Mouse (Mus musculus) ES-E14 (cell line): ENCODE measurements around the gene Cars.

Experiments
- CHD2 ChIP-seq: IDR thresholded peaks from 2 replicates; pipeline ENCODE4 v1.6.1; 2014; ENCODE audit warnings: mild to moderate bottlenecking, low read depth, low read length, inconsistent platforms
- HCFC1 ChIP-seq: IDR thresholded peaks from 2 replicates; pipeline ENCODE4 v1.6.1; 2012; ENCODE audit warnings: low read length, inconsistent platforms, borderline replicate concordance; ENCODE audit not compliant: insufficient read depth
- MAFK ChIP-seq: IDR thresholded peaks from 2 replicates; pipeline ENCODE4 v1.6.1; 2014; ENCODE audit warnings: mild to moderate bottlenecking, low read depth, low read length, inconsistent platforms; ENCODE audit not compliant: insufficient read depth
- ZC3H11A ChIP-seq: IDR thresholded peaks from 2 replicates; pipeline ENCODE4 v1.6.1; 2012; ENCODE audit warnings: low read depth, mild to moderate bottlenecking, inconsistent platforms, low read length, borderline replicate concordance
- ZNF384 ChIP-seq: IDR thresholded peaks from 2 replicates; pipeline ENCODE4 v1.6.1; 2012; ENCODE audit warnings: low read depth, low read length, inconsistent platforms

DNA sequence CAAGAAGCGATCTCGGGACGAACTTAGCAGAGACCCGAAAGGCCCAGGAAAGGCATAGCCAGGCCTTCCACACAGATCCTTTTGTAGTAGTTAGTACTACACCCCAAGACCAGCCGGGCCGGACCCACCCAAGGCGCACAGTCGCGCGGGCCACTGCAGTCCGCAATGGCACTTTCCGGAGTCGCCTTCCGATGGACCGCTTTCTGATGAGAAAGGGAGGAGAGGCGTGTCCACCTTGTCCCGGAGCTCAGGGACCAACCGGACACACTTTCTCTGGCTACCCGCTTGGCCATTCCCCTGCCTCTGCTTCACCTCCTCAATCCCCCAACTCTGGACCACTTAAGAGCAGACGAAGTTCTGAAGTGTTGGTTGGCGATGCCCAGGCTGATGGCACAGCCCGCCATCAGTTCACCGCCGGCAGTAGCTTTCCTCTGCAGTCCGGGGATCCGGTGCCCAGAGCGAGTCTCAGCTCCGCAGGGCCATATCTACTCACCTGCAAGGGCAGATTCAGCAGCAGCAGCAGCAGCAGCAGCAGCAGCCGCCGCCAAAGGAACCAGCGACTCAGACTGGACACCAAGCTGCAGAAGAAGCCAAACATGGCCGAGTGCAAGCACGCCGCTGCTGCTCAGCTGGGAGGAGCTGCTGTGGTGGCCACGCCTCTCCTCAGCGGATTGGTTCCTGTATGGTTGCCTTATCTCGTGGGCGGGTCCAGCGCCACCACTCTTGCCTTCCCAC lies 49.3 kb upstream of the Cars start, which contains the start of gene Tnfrsf22:
- TF ChIP-seq MAFK, result no peak
- no peak for TF ChIP-seq ZNF384
- TF ChIP-seq HCFC1, result no peak
- TF ChIP-seq ZC3H11A, result no peak
- TF ChIP-seq CHD2, result no peak
